Mouse (Mus musculus): ENCODE results near the gene Psmd13. TPM values are rescaled to one million over a fixed set of nuclear protein-coding genes. Genes with fewer than 3 reads are reported as not detected.

The Psmd13 gene
- total and polyA plus RNA-seq, 3 experiments: 165 to 215 TPM; not detected in 1

DNA sequence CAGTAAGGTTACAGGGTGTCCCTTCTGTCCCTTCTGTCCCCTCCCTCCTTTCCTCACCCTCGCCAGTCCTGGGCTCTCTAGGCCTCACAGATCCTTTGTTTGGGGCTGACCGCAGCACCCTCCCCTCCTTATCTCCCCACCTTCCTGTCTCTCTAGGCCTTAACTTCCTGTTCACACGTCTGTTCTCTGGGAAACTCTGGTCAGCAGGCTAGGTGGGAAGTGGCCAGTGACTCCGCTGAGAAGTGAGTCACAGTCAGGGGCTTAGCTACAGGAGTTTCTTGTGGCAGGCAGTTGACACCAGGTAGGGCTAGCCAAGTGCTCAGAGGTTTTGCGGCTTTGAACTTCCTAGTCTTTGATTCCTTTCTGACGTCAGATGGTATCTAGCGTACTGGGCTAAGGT is 65.2 kb downstream of the Psmd13 start:
- TF ChIP-seq ETS1 (IDR thresholded peaks at IDR 0.05; ENCODE audit: low read depth, low read length): peak; percentile 64; the same call in 1 of the 2 replicates
- TF ChIP-seq HCFC1 (IDR thresholded peaks at IDR 0.05; ENCODE audit: low read depth, low read length): peak; percentile 45; the same call in 1 of the 2 replicates
- peak; percentile 48; the same call in 1 of the 2 replicates for TF ChIP-seq RCOR1 (IDR thresholded peaks at IDR 0.05; ENCODE audit: low read depth, low read length)
- no peak for TF ChIP-seq ZNF384 (IDR thresholded peaks at IDR 0.05; ENCODE audit: low read depth, low read length)
- TF ChIP-seq EP300 (IDR thresholded peaks at IDR 0.05; ENCODE audit: low read depth in 1 of 2, low read length in 2 of 2): peak; percentile 51 to 58; a peak in 3 of 4 replicates
- no peak for TF ChIP-seq CHD2 (IDR thresholded peaks at IDR 0.05; ENCODE audit: low read length)
- peak; percentile 25; the same call in 1 of the 2 replicates for TF ChIP-seq TAL1 (IDR thresholded peaks at IDR 0.05; ENCODE audit: low read length)
- peak; percentile 64 for TF ChIP-seq GATA1 (IDR thresholded peaks at IDR 0.05; ENCODE audit: low read depth, low read length)
- H3K4me3 ChIP-seq (ENCODE audit: control insufficient read depth in 1 of 2, insufficient read depth in 1 of 2, low read depth in 2 of 2, low read length in 2 of 2): no peak overlapping the region
- H3K27me3 ChIP-seq (ENCODE audit: control insufficient read depth in 1 of 2, insufficient read depth in 2 of 2, low read length in 2 of 2): no peaks in the 10 kb centered on the region
- no peaks in the 10 kb centered on the region for H3K9me3 ChIP-seq (replicated peaks; ENCODE audit: insufficient read depth, low read length)
- peaks cover 0 to 13% of the 10 kb centered on the region in 2 experiments; a peak in 2 of 4 replicates for H3K36me3 ChIP-seq (ENCODE audit: control insufficient read depth in 1 of 2, insufficient read depth in 2 of 2, low read length in 2 of 2)
- DNase-seq (ENCODE audit: low read depth, low spot score): peak; percentile 67
- peaks cover 5 to 19% of the 10 kb centered on the region in 2 experiments for H3K4me1 ChIP-seq (ENCODE audit: control insufficient read depth in 1 of 2, insufficient read depth in 2 of 2, low read length in 2 of 2)
- no peak overlapping the region for H3K9ac ChIP-seq (ENCODE audit: control insufficient read depth, low read depth, low read length, poor library complexity, severe bottlenecking)
- H3K79me2 ChIP-seq (ENCODE audit: control insufficient read depth, insufficient read depth, low read length, poor library complexity): no peaks in the 10 kb centered on the region; the same call in 1 of the 2 replicates
- H3K27ac ChIP-seq (ENCODE audit: control insufficient read depth, low read depth, low read length): peak overlapping the region; percentile 13; the same call in 1 of the 2 replicates

DNA sequence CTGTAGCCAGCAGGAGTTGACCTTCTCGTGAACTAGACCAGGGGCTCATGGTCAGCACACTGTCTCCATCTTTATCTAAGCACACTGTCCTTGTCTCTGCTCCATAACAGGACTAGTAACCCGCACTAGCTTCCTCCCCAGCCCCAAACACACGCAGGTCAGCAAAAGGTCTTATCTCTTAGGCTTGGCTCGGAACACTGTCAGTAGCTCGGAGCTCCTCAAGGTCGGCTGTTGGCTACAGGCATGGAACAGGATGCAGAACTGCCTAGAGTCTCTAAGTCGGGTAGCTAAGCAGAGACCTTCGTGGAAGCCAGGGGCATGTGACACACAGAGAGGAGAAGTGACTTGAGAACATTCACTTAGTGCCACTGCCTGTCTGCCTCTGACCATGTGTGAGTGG is 66.4 kb downstream of the Psmd13 start:
- Histone ChIP-seq H3K79me2 (ENCODE audit: control insufficient read depth, insufficient read depth, low read length, poor library complexity) (peaks cover 4% of the 10 kb centered on the region), H3K36me3 (ENCODE audit: control insufficient read depth in 1 of 2, insufficient read depth in 2 of 2, low read length in 2 of 2) (peaks cover 0 to 9% of the 10 kb centered on the region in 2 experiments; a peak in 2 of 4 replicates), H3K27me3 (ENCODE audit: control insufficient read depth in 1 of 2, insufficient read depth in 2 of 2, low read length in 2 of 2) (no peaks in the 10 kb centered on the region), H3K9me3 (replicated peaks; ENCODE audit: insufficient read depth, low read length) (no peaks in the 10 kb centered on the region), H3K27ac (ENCODE audit: control insufficient read depth, low read depth, low read length) (no peak overlapping the region), H3K9ac (ENCODE audit: control insufficient read depth, low read depth, low read length, poor library complexity, severe bottlenecking) (no peak overlapping the region), H3K4me1 (ENCODE audit: control insufficient read depth in 1 of 2, insufficient read depth in 2 of 2, low read length in 2 of 2) (peaks cover 0 to 16% of the 10 kb centered on the region in 2 experiments; a peak in 3 of 4 replicates), H3K4me3 (ENCODE audit: control insufficient read depth in 1 of 2, insufficient read depth in 1 of 2, low read depth in 2 of 2, low read length in 2 of 2) (no peak overlapping the region)
- TF ChIP-seq EP300 (IDR thresholded peaks at IDR 0.05; ENCODE audit: low read depth in 1 of 2, low read length in 2 of 2): no peak
- TF ChIP-seq TCF12 (IDR thresholded peaks at IDR 0.05; ENCODE audit: low read depth, low read length): no peak
- TF ChIP-seq MYC (IDR thresholded peaks at IDR 0.05; ENCODE audit: low read depth, low read length): no peak
- TF ChIP-seq NRF1 (IDR thresholded peaks at IDR 0.05; ENCODE audit: insufficient read depth, low read depth, low read length, poor library complexity, severe bottlenecking): no peak
- no peak for TF ChIP-seq MXI1 (IDR thresholded peaks at IDR 0.05; ENCODE audit: low read depth, low read length)
- no peak for TF ChIP-seq POLR2AphosphoS2 (IDR thresholded peaks at IDR 0.05; ENCODE audit: low read length)
- no peak for TF ChIP-seq POLR2A (IDR thresholded peaks at IDR 0.05; ENCODE audit: control insufficient read depth in 1 of 2, insufficient read depth in 1 of 2, low read depth in 1 of 2, low read length in 2 of 2, poor library complexity in 1 of 2)
- no peak for TF ChIP-seq CHD2 (IDR thresholded peaks at IDR 0.05; ENCODE audit: low read length)
- TF ChIP-seq UBTF (IDR thresholded peaks at IDR 0.05; ENCODE audit: borderline replicate concordance, insufficient read depth, low read depth, low read length): no peak
- TF ChIP-seq TBP (IDR thresholded peaks at IDR 0.05; ENCODE audit: low read depth, low read length): no peak
- no peak for DNase-seq (ENCODE audit: low read depth, low spot score)

Other genes starting within 250 kb of the Psmd13 start
- not detected in 2 replicates for gene Olfr53, start 235.5 kb upstream of the Psmd13 start, total RNA-seq (2012; rRNA removed)
- gene Olfr53, start 235.5 kb upstream of the Psmd13 start, polyA plus RNA-seq (2012; ENCODE audit: insufficient read depth in 1 of 2, insufficient read length in 2 of 2, low read depth in 1 of 2, low replicate concordance in 2 of 2, missing spikeins in 1 of 2): not detected
- gene Olfr539, start 222.0 kb upstream of the Psmd13 start, total RNA-seq (2012; rRNA removed): not detected in 2 replicates
- not detected for gene Olfr539, start 222.0 kb upstream of the Psmd13 start, polyA plus RNA-seq (2012; ENCODE audit: insufficient read depth in 1 of 2, insufficient read length in 2 of 2, low read depth in 1 of 2, low replicate concordance in 2 of 2, missing spikeins in 1 of 2)
- gene Olfr45, start 200.0 kb upstream of the Psmd13 start, total RNA-seq (2012; rRNA removed): not detected in 2 replicates
- not detected for gene Olfr45, start 200.0 kb upstream of the Psmd13 start, polyA plus RNA-seq (2012; ENCODE audit: insufficient read depth in 1 of 2, insufficient read length in 2 of 2, low read depth in 1 of 2, low replicate concordance in 2 of 2, missing spikeins in 1 of 2)
- gene Olfr541, start 184.7 kb upstream of the Psmd13 start, total RNA-seq (2012; rRNA removed): not detected in 2 replicates
- not detected for gene Olfr541, start 184.7 kb upstream of the Psmd13 start, polyA plus RNA-seq (2012; ENCODE audit: insufficient read depth in 1 of 2, insufficient read length in 2 of 2, low read depth in 1 of 2, low replicate concordance in 2 of 2, missing spikeins in 1 of 2)
- not detected in 2 replicates for gene Cyp2e1, start 118.2 kb upstream of the Psmd13 start, total RNA-seq (2012; rRNA removed)
- not detected for gene Cyp2e1, start 118.2 kb upstream of the Psmd13 start, polyA plus RNA-seq (2012; ENCODE audit: insufficient read depth in 1 of 2, insufficient read length in 2 of 2, low read depth in 1 of 2, low replicate concordance in 2 of 2, missing spikeins in 1 of 2)
- not detected in 2 replicates for gene Syce1, start 94.1 kb upstream of the Psmd13 start, total RNA-seq (2012; rRNA removed)
- gene Syce1, start 94.1 kb upstream of the Psmd13 start, polyA plus RNA-seq (2012; ENCODE audit: insufficient read depth in 1 of 2, insufficient read length in 2 of 2, low read depth in 1 of 2, low replicate concordance in 2 of 2, missing spikeins in 1 of 2): not detected
- not detected in 2 replicates for gene Zfp941, start 59.8 kb upstream of the Psmd13 start, total RNA-seq (2012; rRNA removed)
- gene Zfp941, start 59.8 kb upstream of the Psmd13 start, polyA plus RNA-seq (2012; ENCODE audit: insufficient read depth in 1 of 2, insufficient read length in 2 of 2, low read depth in 1 of 2, low replicate concordance in 2 of 2, missing spikeins in 1 of 2): not detected
- not detected in 2 replicates for gene Urah, start 47.0 kb upstream of the Psmd13 start, total RNA-seq (2012; rRNA removed)
- gene Urah, start 47.0 kb upstream of the Psmd13 start, polyA plus RNA-seq (2012; ENCODE audit: insufficient read depth in 1 of 2, insufficient read length in 2 of 2, low read depth in 1 of 2, low replicate concordance in 2 of 2, missing spikeins in 1 of 2): not detected
- gene Scgb1c1, start 36.4 kb upstream of the Psmd13 start, total RNA-seq (2012; rRNA removed): not detected in 2 replicates
- not detected for gene Scgb1c1, start 36.4 kb upstream of the Psmd13 start, polyA plus RNA-seq (2012; ENCODE audit: insufficient read depth in 1 of 2, insufficient read length in 2 of 2, low read depth in 1 of 2, low replicate concordance in 2 of 2, missing spikeins in 1 of 2)
- gene Odf3, start 34.2 kb upstream of the Psmd13 start, total RNA-seq (2012; rRNA removed): not detected in 2 replicates
- gene Odf3, start 34.2 kb upstream of the Psmd13 start, polyA plus RNA-seq (2012; ENCODE audit: insufficient read depth in 1 of 2, insufficient read length in 2 of 2, low read depth in 1 of 2, low replicate concordance in 2 of 2, missing spikeins in 1 of 2): not detected
- not detected in 2 replicates for gene Gm45785, start 25.6 kb upstream of the Psmd13 start, total RNA-seq (2012; rRNA removed)
- not detected for gene Gm45785, start 25.6 kb upstream of the Psmd13 start, polyA plus RNA-seq (2012; ENCODE audit: insufficient read depth in 1 of 2, insufficient read length in 2 of 2, low read depth in 1 of 2, low replicate concordance in 2 of 2, missing spikeins in 1 of 2)
- 44.5 and 52.3 TPM in 2 replicates for gene Ric8a, start 25.0 kb upstream of the Psmd13 start, total RNA-seq (2012; rRNA removed)
- gene Ric8a, start 25.0 kb upstream of the Psmd13 start, polyA plus RNA-seq (2012; ENCODE audit: insufficient read depth in 1 of 2, insufficient read length in 2 of 2, low read depth in 1 of 2, low replicate concordance in 2 of 2, missing spikeins in 1 of 2): 10 to 100 TPM in 1 of 2 experiments, not detected in 1; 63.4 TPM
- gene Bet1l, start 24.4 kb upstream of the Psmd13 start, total RNA-seq (2012; rRNA removed): 12.1 and 16.0 TPM in 2 replicates
- gene Bet1l, start 24.4 kb upstream of the Psmd13 start, polyA plus RNA-seq (2012; ENCODE audit: insufficient read depth in 1 of 2, insufficient read length in 2 of 2, low read depth in 1 of 2, low replicate concordance in 2 of 2, missing spikeins in 1 of 2): 10 to 100 TPM in 1 of 2 experiments, not detected in 1; 26.2 TPM
- gene Sirt3, start 341 bp downstream of the Psmd13 start, total RNA-seq (2012; rRNA removed): 16.0 and 16.1 TPM in 2 replicates
- 10 to 100 TPM in 1 of 2 experiments, not detected in 1; 19.5 TPM for gene Sirt3, start 341 bp downstream of the Psmd13 start, polyA plus RNA-seq (2012; ENCODE audit: insufficient read depth in 1 of 2, insufficient read length in 2 of 2, low read depth in 1 of 2, low replicate concordance in 2 of 2, missing spikeins in 1 of 2)
- gene Cox8b, start 18.5 kb downstream of the Psmd13 start, total RNA-seq (2012; rRNA removed): not detected in 2 replicates
- gene Cox8b, start 18.5 kb downstream of the Psmd13 start, polyA plus RNA-seq (2012; ENCODE audit: insufficient read depth in 1 of 2, insufficient read length in 2 of 2, low read depth in 1 of 2, low replicate concordance in 2 of 2, missing spikeins in 1 of 2): not detected
- not detected in 2 replicates for gene Nlrp6, start 38.9 kb downstream of the Psmd13 start, total RNA-seq (2012; rRNA removed)
- not detected for gene Nlrp6, start 38.9 kb downstream of the Psmd13 start, polyA plus RNA-seq (2012; ENCODE audit: insufficient read depth in 1 of 2, insufficient read length in 2 of 2, low read depth in 1 of 2, low replicate concordance in 2 of 2, missing spikeins in 1 of 2)
- gene Pgghg, start 59.4 kb downstream of the Psmd13 start, total RNA-seq (2012; rRNA removed): 3.0 and 3.2 TPM in 2 replicates
- gene Pgghg, start 59.4 kb downstream of the Psmd13 start, polyA plus RNA-seq (2012; ENCODE audit: insufficient read depth in 1 of 2, insufficient read length in 2 of 2, low read depth in 1 of 2, low replicate concordance in 2 of 2, missing spikeins in 1 of 2): 1 to 10 TPM in 1 of 2 experiments, not detected in 1; 7.2 TPM
- 0.31 TPM in 1 of 2 replicates, not detected in the other for gene Ifitm5, start 68.3 kb downstream of the Psmd13 start, total RNA-seq (2012; rRNA removed)
- gene Ifitm5, start 68.3 kb downstream of the Psmd13 start, polyA plus RNA-seq (2012; ENCODE audit: insufficient read depth in 1 of 2, insufficient read length in 2 of 2, low read depth in 1 of 2, low replicate concordance in 2 of 2, missing spikeins in 1 of 2): 1 to 10 TPM in 1 of 2 experiments, not detected in 1; 1.1 TPM
- gene Gm45717, start 74.0 kb downstream of the Psmd13 start, total RNA-seq (2012; rRNA removed): not detected in 2 replicates
- not detected for gene Gm45717, start 74.0 kb downstream of the Psmd13 start, polyA plus RNA-seq (2012; ENCODE audit: insufficient read depth in 1 of 2, insufficient read length in 2 of 2, low read depth in 1 of 2, low replicate concordance in 2 of 2, missing spikeins in 1 of 2)
- 177 and 213 TPM in 2 replicates for gene Ifitm2, start 74.0 kb downstream of the Psmd13 start, total RNA-seq (2012; rRNA removed)
- gene Ifitm2, start 74.0 kb downstream of the Psmd13 start, polyA plus RNA-seq (2012; ENCODE audit: insufficient read depth in 1 of 2, insufficient read length in 2 of 2, low read depth in 1 of 2, low replicate concordance in 2 of 2, missing spikeins in 1 of 2): 100 to 1,000 TPM in 1 of 2 experiments, not detected in 1; 317 TPM
- gene Ifitm1, start 85.3 kb downstream of the Psmd13 start, total RNA-seq (2012; rRNA removed): 0.23 TPM in 1 of 2 replicates, not detected in the other
- gene Ifitm1, start 85.3 kb downstream of the Psmd13 start, polyA plus RNA-seq (2012; ENCODE audit: insufficient read depth in 1 of 2, insufficient read length in 2 of 2, low read depth in 1 of 2, low replicate concordance in 2 of 2, missing spikeins in 1 of 2): not detected
- 4.2 and 6.4 TPM in 2 replicates for gene Ifitm3, start 128.8 kb downstream of the Psmd13 start, total RNA-seq (2012; rRNA removed)
- 10 to 100 TPM in 1 of 2 experiments, not detected in 1; 12.8 TPM for gene Ifitm3, start 128.8 kb downstream of the Psmd13 start, polyA plus RNA-seq (2012; ENCODE audit: insufficient read depth in 1 of 2, insufficient read length in 2 of 2, low read depth in 1 of 2, low replicate concordance in 2 of 2, missing spikeins in 1 of 2)
- not detected in 2 replicates for gene Ifitm6, start 136.0 kb downstream of the Psmd13 start, total RNA-seq (2012; rRNA removed)
- not detected for gene Ifitm6, start 136.0 kb downstream of the Psmd13 start, polyA plus RNA-seq (2012; ENCODE audit: insufficient read depth in 1 of 2, insufficient read length in 2 of 2, low read depth in 1 of 2, low replicate concordance in 2 of 2, missing spikeins in 1 of 2)
- not detected in 2 replicates for gene Gm17387, start 147.2 kb downstream of the Psmd13 start, total RNA-seq (2012; rRNA removed)
- gene Gm17387, start 147.2 kb downstream of the Psmd13 start, polyA plus RNA-seq (2012; ENCODE audit: insufficient read depth in 1 of 2, insufficient read length in 2 of 2, low read depth in 1 of 2, low replicate concordance in 2 of 2, missing spikeins in 1 of 2): not detected
- 0.78 and 0.81 TPM in 2 replicates for gene B4galnt4, start 179.1 kb downstream of the Psmd13 start, total RNA-seq (2012; rRNA removed)
- gene B4galnt4, start 179.1 kb downstream of the Psmd13 start, polyA plus RNA-seq (2012; ENCODE audit: insufficient read depth in 1 of 2, insufficient read length in 2 of 2, low read depth in 1 of 2, low replicate concordance in 2 of 2, missing spikeins in 1 of 2): 1 to 10 TPM in 1 of 2 experiments, not detected in 1; 8.0 TPM
- not detected in 2 replicates for gene Pkp3, start 196.2 kb downstream of the Psmd13 start, total RNA-seq (2012; rRNA removed)
- not detected for gene Pkp3, start 196.2 kb downstream of the Psmd13 start, polyA plus RNA-seq (2012; ENCODE audit: insufficient read depth in 1 of 2, insufficient read length in 2 of 2, low read depth in 1 of 2, low replicate concordance in 2 of 2, missing spikeins in 1 of 2)
- gene Sigirr, start 218.6 kb downstream of the Psmd13 start, total RNA-seq (2012; rRNA removed): 8.3 and 8.6 TPM in 2 replicates
- 10 to 100 TPM in 1 of 2 experiments, not detected in 1; 17.5 TPM for gene Sigirr, start 218.6 kb downstream of the Psmd13 start, polyA plus RNA-seq (2012; ENCODE audit: insufficient read depth in 1 of 2, insufficient read length in 2 of 2, low read depth in 1 of 2, low replicate concordance in 2 of 2, missing spikeins in 1 of 2)
- gene Ano9, start 235.8 kb downstream of the Psmd13 start, total RNA-seq (2012; rRNA removed): 0.08 TPM in 1 of 2 replicates, not detected in the other
- under 1 TPM in 1 of 2 experiments, not detected in 1; 0.03 TPM for gene Ano9, start 235.8 kb downstream of the Psmd13 start, polyA plus RNA-seq (2012; ENCODE audit: insufficient read depth in 1 of 2, insufficient read length in 2 of 2, low read depth in 1 of 2, low replicate concordance in 2 of 2, missing spikeins in 1 of 2)
- gene Ptdss2, start 240.4 kb downstream of the Psmd13 start, total RNA-seq (2012; rRNA removed): 12.2 and 16.9 TPM in 2 replicates
- gene Ptdss2, start 240.4 kb downstream of the Psmd13 start, polyA plus RNA-seq (2012; ENCODE audit: insufficient read depth in 1 of 2, insufficient read length in 2 of 2, low read depth in 1 of 2, low replicate concordance in 2 of 2, missing spikeins in 1 of 2): 10 to 100 TPM in 1 of 2 experiments, not detected in 1; 44.9 TPM